Mouse (Mus musculus): ENCODE measurements around the gene Dagla.

- TF ChIP-seq CTCF (IDR thresholded peaks at IDR 0.05; ENCODE audit: borderline replicate concordance, extremely low read depth, insufficient read depth, insufficient read length) (no peak), POLR2A (IDR thresholded peaks at IDR 0.05; ENCODE audit: borderline replicate concordance, extremely low read depth, insufficient read depth, insufficient read length, poor library complexity, severe bottlenecking) (no peak)
Observed at GRCm38 (mm10) chr19:10198286-10198685, 106.4 kb downstream of the Dagla start.
